Mouse (Mus musculus) urinary bladder, postnatal 36 days (tissue): ENCODE data around the gene Trp63.

Source experiments
- DNase-seq, 2 experiments: peaks; one replicate each; pipeline ENCODE4 v3.0.0; 2022; ENCODE audit warnings: low spot score in 2 of 2, mixed read lengths in 1 of 2

Gene Trp63

GRCm38 (mm10) chr16:25871503-25871902 lies 187.9 kb downstream of the Trp63 start:
- DNase-seq, result no peak

GRCm38 (mm10) chr16:25875681-25876080 lies 192.1 kb downstream of the Trp63 start:
- DNase-seq, result no peak

GRCm38 (mm10) chr16:25877416-25877965 lies 193.9 kb downstream of the Trp63 start:
- DNase-seq, result no peak

- no peak for DNase-seq
Measured at GRCm38 (mm10) chr16:25878116-25878515, 194.6 kb downstream of the Trp63 start.

DNA sequence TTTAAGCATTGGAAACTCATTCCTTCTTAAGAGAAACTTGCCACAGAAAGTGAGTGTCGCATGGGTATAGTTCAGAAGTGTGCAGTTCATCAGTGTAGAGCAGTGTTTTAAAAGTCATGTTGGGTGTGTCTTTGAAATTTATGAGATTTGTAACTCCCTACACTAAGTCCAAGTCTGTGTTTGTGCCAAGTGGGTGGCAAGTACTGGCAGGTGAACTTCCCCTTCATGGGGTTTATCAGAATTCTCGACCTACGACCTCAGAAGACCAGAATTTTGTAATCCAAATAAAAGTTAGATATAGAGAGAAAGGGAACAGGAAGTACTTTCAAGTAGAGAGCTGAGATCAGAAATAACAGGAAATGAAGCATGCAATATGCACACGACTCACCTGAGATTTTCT lies 215.5 kb downstream of the Trp63 start:
- DNase-seq, result peak; percentile 31 to 43

- no peak for DNase-seq
Measured at GRCm38 (mm10) chr16:25899657-25900056, 216.1 kb downstream of the Trp63 start.

GRCm38 (mm10) chr16:25900389-25900908 lies 216.9 kb downstream of the Trp63 start:
- DNase-seq, result no peak

DNA sequence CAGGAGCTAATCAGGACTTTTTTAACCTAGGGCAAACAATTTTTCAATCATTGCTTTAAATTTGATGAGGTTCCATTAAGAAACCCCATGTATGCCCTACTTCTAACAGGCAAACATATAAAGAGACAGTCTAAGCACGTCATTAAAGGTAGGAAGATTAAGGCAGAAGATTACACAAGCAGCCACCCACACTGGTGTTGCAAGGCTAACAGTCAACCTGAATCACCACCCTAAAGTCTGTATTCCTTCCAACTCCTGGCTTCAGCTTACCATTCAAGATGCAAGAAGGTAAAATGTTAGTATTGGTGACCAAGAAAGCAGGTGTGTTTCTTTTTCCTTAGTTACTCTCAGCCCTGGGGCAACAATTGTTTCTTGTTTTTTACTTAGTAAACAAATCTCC lies 228.6 kb downstream of the Trp63 start:
- no peak for DNase-seq

DNA sequence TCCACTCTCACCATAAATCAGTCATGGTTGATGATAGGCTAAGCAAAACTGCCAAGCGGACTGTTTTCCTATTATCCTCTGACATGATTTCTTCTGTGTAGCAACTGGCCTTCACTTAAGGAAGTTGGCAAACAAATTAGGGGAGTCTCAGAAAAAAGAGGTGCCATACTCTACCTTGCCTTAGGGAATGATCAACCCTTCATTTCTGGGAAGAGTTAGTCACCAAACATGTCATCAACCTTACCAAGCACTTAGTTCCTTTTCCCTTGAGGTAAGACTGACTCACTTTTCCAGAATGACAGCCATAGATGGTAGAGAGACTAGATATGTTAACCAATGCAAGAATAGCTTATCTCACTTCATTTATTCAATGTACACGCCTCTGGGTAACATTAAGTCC lies 250.6 kb downstream of the Trp63 start:
- no peak for DNase-seq
